Mouse (Mus musculus) layer of hippocampus, adult 9-10 months (tissue): Measurements from ENCODE around the gene Ints3.
"Not testable (repeated sequence)": the region's sequence is repeated elsewhere in the genome, so short reads cannot be mapped to it uniquely, and the experiment has no call there.

Experiments used
- DNase-seq: peaks from one replicate; pipeline ENCODE4 v3.0.0; 2022; ENCODE audit warnings: low spot score

Ints3 gene

GRCm38 (mm10) chr3:90357959-90358358 lies 75.5 kb downstream of the Ints3 start:
- no peak for DNase-seq

GRCm38 (mm10) chr3:90347847-90348246 lies 85.6 kb downstream of the Ints3 start:
- DNase-seq = no peak

GRCm38 (mm10) chr3:90342853-90343252 lies 90.6 kb downstream of the Ints3 start:
- not testable (repeated sequence) for DNase-seq
